Mouse (Mus musculus): Measurements from ENCODE around the gene Suz12. TPM values are rescaled to one million over a fixed set of nuclear protein-coding genes. Genes with fewer than 3 reads are reported as not detected.
"Not testable (repeated sequence)": the region's sequence is repeated elsewhere in the genome, so short reads cannot be mapped to it uniquely, and the experiment has no call there.

Suz12 gene
- polyA plus RNA-seq, 1 experiment = 3.0 TPM

DNA sequence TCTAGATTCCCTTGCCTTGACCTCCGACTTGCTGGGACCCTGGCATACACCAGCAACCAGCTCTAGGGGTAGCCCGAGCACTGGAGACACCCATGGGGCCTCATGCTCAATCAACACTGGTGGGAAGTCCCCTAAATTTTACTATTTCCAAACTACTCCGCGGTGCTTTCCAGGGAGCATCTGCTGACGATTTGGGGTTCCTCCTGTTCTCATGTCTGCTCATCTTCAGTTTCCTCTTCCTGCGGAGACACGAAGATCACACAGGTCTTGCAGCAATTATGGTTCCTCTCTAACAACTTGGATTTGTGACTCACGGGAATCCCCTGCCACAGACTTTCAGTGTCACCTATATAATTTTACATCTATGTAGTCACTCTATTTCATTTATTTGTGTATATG is 50.5 kb downstream of the Suz12 start:
- no peaks in the 10 kb centered on the region for H3K9me3 ChIP-seq
- H3K4me1 ChIP-seq = peaks cover 7% of the 10 kb centered on the region
- no peak overlapping the region for H3K4me3 ChIP-seq (replicated peaks)
- H3K36me3 ChIP-seq (replicated peaks; ENCODE audit: low read length) = peaks cover 60% of the 10 kb centered on the region
- H3K27me3 ChIP-seq (replicated peaks) = no peaks in the 10 kb centered on the region
- TF ChIP-seq FLI1 (IDR thresholded peaks at IDR 0.05; ENCODE audit: low read length) (no peak), GATA1 (IDR thresholded peaks at IDR 0.05; ENCODE audit: borderline replicate concordance, low read length) (no peak)

DNA sequence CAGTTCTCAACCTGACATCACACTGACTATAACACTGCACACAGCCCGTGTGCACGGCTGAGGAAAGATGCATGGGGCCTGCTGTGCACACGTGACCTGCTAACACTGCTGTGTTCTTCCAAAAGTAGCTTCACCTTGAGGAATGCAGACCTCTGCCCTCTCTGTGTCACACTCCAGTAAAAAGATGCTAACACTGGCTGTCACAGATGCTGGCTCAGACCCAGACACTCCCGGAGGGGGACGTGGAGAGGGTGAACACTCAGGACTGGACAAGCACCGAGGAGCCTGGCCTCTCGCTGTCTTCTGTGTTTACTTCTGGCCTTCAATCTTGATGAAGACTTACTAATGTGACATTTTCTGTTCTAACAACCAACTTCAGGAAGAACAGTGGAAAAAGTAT is 54.0 kb downstream of the Suz12 start:
- TF ChIP-seq GATA1 (IDR thresholded peaks at IDR 0.05; ENCODE audit: borderline replicate concordance, low read length) = no peak
- TF ChIP-seq FLI1 (IDR thresholded peaks at IDR 0.05; ENCODE audit: low read length) = no peak

DNA sequence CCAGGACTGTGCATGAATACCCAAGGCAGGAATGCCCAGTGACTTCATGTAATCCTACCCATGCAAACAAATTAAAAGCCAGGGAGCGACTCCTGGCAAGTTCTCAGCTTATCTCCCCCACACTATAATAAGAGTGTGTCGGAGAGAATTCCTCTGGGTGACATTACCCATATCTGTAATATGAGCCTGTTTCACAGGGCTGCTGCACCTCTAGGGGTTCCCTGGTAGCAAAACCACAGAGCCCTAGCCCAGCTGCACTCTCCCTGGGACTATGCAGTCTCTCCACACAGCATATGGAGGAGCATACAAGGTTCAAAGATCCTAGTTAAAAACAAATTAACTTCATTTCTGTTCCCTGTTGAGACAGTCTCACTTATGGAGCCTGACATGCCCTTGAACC is 57.2 kb downstream of the Suz12 start:
- TF ChIP-seq GATA1 (IDR thresholded peaks at IDR 0.05; ENCODE audit: borderline replicate concordance, low read length) (no peak), FLI1 (IDR thresholded peaks at IDR 0.05; ENCODE audit: low read length) (no peak)
- Histone ChIP-seq H3K4me3 (replicated peaks) (no peak overlapping the region), H3K4me1 (peaks cover 16% of the 10 kb centered on the region), H3K36me3 (replicated peaks; ENCODE audit: low read length) (peaks cover 91% of the 10 kb centered on the region), H3K27me3 (replicated peaks) (no peaks in the 10 kb centered on the region), H3K9me3 (no peaks in the 10 kb centered on the region)

More for the DNA sequence above, 54.0 kb downstream of the Suz12 start:
- no peak overlapping the region for H3K4me3 ChIP-seq (replicated peaks)
- peaks cover 8% of the 10 kb centered on the region for H3K4me1 ChIP-seq
- peaks cover 86% of the 10 kb centered on the region for H3K36me3 ChIP-seq (replicated peaks; ENCODE audit: low read length)
- no peaks in the 10 kb centered on the region for H3K27me3 ChIP-seq (replicated peaks)
- H3K9me3 ChIP-seq = no peaks in the 10 kb centered on the region

DNA sequence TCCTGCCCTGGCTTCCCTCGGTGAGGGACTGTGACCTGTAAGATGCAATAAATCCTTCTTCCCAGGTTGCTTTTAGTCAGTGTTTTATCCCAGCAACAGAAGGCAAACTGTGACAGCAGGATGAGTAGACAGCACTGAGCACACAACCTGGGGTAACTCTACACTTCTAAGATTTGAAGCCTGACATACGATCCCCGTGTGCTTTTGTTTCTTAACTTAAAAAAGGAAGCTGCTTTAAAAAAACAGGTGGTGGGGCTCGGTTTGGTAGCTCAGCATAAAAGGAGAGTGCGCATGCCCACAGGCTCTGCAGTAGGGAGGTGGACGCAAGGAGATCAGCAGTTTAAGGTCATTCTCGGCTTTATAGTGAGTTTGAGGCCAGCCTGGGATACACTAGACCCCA is 59.5 kb downstream of the Suz12 start:
- peaks cover 16% of the 10 kb centered on the region for H3K4me1 ChIP-seq
- TF ChIP-seq FLI1 (IDR thresholded peaks at IDR 0.05; ENCODE audit: low read length) = no peak
- TF ChIP-seq GATA1 (IDR thresholded peaks at IDR 0.05; ENCODE audit: borderline replicate concordance, low read length) = no peak
- H3K27me3 ChIP-seq (replicated peaks) = no peaks in the 10 kb centered on the region
- peaks cover 95% of the 10 kb centered on the region for H3K36me3 ChIP-seq (replicated peaks; ENCODE audit: low read length)
- H3K9me3 ChIP-seq = no peaks in the 10 kb centered on the region
- H3K4me3 ChIP-seq (replicated peaks) = no peak overlapping the region

DNA sequence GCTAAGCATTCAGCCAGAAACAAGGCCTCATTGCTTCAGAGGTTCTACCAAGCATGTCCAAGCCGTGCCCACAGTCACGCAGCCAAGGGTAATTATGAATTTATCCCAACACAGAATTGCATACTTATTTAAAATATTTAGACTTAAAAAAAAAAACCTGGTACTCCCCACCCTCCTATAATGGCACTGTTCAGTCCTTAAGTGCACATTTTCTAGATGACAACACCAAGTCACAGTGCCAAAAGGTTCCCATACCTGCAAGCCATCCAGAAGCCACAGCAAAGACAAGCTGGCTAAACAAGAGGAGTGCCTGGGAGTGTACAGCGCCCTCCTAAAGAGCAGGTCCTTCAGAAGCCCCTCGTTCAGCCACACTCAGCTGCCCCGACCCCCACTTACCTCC is 60.3 kb downstream of the Suz12 start:
- H3K36me3 ChIP-seq (replicated peaks; ENCODE audit: low read length) = peaks cover 95% of the 10 kb centered on the region
- H3K4me1 ChIP-seq = peaks cover 16% of the 10 kb centered on the region
- no peak overlapping the region for H3K4me3 ChIP-seq (replicated peaks)
- H3K27me3 ChIP-seq (replicated peaks) = no peaks in the 10 kb centered on the region
- no peaks in the 10 kb centered on the region for H3K9me3 ChIP-seq
- TF ChIP-seq FLI1 (IDR thresholded peaks at IDR 0.05; ENCODE audit: low read length) = no peak
- TF ChIP-seq GATA1 (IDR thresholded peaks at IDR 0.05; ENCODE audit: borderline replicate concordance, low read length) = no peak

DNA sequence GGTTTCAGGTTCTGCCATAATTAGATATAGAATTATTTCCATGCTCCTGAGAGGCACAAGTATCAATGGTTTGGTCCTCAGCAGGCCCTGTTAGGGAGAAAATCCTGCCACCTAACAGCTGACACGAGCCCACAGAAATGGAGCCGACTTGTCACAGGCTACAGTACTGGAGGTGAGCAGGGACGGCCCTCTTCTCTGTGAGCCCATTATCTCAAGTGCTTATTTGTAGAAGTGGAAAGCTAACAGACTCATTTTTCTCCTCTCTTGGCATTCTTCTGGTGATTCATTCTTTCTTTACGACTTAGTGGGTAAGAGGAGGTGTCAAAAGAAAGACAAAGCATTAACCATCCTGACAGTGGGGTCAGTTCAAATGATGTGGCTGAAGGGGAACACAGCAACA is 61.8 kb downstream of the Suz12 start:
- no peak for TF ChIP-seq GATA1 (IDR thresholded peaks at IDR 0.05; ENCODE audit: borderline replicate concordance, low read length)
- H3K4me3 ChIP-seq (replicated peaks) = no peak overlapping the region
- no peaks in the 10 kb centered on the region for H3K27me3 ChIP-seq (replicated peaks)
- H3K9me3 ChIP-seq = no peaks in the 10 kb centered on the region
- peaks cover 21% of the 10 kb centered on the region for H3K4me1 ChIP-seq
- H3K36me3 ChIP-seq (replicated peaks; ENCODE audit: low read length) = peaks cover 95% of the 10 kb centered on the region

DNA sequence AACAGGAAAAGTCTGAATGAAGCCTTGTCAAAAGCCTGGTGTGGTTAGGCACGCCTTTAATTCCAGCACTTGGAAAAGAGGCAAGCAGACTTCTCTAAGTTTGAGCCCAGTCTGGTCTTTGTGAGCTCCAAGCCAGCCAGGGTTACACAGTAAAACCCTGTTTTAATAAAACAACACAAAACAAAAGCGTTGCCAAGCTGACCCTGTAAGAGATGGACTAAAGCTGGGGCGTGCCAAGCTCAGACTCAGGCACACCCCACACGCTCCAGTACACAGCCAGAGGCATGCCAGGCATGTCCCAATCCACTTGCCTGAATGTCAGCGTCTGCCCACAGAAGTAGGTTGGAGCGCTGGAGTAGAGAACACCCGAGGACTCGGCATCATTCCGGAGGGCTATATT is 63.2 kb downstream of the Suz12 start:
- no peak for TF ChIP-seq FLI1 (IDR thresholded peaks at IDR 0.05; ENCODE audit: low read length)
- TF ChIP-seq GATA1 (IDR thresholded peaks at IDR 0.05; ENCODE audit: borderline replicate concordance, low read length) = no peak
- peaks cover 97% of the 10 kb centered on the region for H3K36me3 ChIP-seq (replicated peaks; ENCODE audit: low read length)

DNA sequence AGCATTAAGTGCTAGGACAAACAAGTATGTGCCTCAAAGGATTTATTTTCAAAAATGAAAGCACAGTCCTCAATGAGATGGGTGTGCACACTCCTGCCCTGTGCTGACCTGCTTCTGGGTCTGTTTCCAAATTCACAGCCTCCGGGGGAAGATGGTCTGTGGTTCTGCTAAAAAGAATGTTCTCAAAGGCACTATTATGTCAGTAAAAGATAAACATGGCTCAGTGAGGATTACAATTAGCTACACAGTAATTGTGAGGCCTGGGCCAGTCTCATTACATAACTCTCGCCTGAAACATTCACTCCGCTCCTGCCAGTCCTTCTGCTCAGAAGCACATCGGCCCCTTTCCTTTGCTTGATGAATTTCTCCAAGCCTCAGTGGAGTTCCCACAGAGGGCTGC is 69.3 kb downstream of the Suz12 start:
- Histone ChIP-seq H3K4me1 (peaks cover 29% of the 10 kb centered on the region), H3K36me3 (replicated peaks; ENCODE audit: low read length) (peaks cover 78% of the 10 kb centered on the region)
- TF ChIP-seq FLI1 (IDR thresholded peaks at IDR 0.05; ENCODE audit: low read length) = no peak
- TF ChIP-seq GATA1 (IDR thresholded peaks at IDR 0.05; ENCODE audit: borderline replicate concordance, low read length) = no peak

More for the DNA sequence above, 63.2 kb downstream of the Suz12 start:
- peaks cover 20% of the 10 kb centered on the region for H3K4me1 ChIP-seq
- no peaks in the 10 kb centered on the region for H3K9me3 ChIP-seq
- no peaks in the 10 kb centered on the region for H3K27me3 ChIP-seq (replicated peaks)
- no peak overlapping the region for H3K4me3 ChIP-seq (replicated peaks)

DNA sequence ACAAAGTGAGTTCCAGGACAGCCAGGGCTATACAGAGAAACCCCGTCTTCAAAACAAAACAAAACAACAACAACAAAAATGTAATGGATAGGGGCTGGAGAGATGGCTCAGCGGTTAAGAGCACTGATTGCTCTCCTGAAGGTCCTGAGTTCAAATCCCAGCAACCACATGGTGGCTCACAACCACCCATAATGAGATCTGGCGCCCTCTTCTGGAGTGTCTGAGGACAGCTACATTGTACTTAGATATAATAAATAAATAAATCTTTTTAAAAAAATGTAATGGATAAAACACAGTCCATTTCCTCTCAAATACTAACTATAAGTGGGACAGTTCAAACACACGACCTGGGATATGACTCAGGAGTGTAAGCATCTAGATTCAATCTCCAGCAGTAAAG is 73.5 kb downstream of the Suz12 start:
- H3K4me1 ChIP-seq = peaks cover 56% of the 10 kb centered on the region
- not testable (repeated sequence) for H3K27me3 ChIP-seq (replicated peaks); H3K4me3 ChIP-seq (replicated peaks); H3K9me3 ChIP-seq
- H3K36me3 ChIP-seq (replicated peaks; ENCODE audit: low read length) = peaks cover 46% of the 10 kb centered on the region

More for the DNA sequence above, 69.3 kb downstream of the Suz12 start:
- H3K4me3 ChIP-seq (replicated peaks) = peak overlapping the region; percentile 16
- H3K27me3 ChIP-seq (replicated peaks) = no peaks in the 10 kb centered on the region
- no peaks in the 10 kb centered on the region for H3K9me3 ChIP-seq

DNA sequence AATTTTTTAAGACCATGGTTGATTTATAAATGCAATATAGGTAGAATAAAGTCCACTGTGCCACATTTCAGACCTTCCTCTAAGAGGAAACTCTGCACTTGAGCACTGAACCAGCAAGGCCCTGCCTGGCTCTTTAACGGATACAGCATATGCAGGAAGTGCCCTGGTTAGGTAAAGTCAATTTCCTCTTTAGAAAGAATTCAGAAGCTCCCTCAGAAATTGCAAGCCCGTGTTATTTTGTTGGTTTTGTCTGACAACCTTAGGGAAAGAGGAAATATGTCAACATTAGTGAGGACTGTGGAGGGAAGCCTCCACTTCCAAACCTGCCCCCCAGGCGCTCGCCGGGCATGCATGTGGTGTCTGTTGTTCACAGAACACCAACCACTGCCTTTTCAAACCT is 74.7 kb downstream of the Suz12 start:
- Histone ChIP-seq H3K36me3 (replicated peaks; ENCODE audit: low read length) (peaks cover 38% of the 10 kb centered on the region), H3K27me3 (replicated peaks) (no peaks in the 10 kb centered on the region), H3K9me3 (no peaks in the 10 kb centered on the region), H3K4me3 (replicated peaks) (peak overlapping the region; percentile 31), H3K4me1 (peaks cover 60% of the 10 kb centered on the region)
- no peak for TF ChIP-seq FLI1 (IDR thresholded peaks at IDR 0.05; ENCODE audit: low read length)
- TF ChIP-seq GATA1 (IDR thresholded peaks at IDR 0.05; ENCODE audit: borderline replicate concordance, low read length) = no peak

DNA sequence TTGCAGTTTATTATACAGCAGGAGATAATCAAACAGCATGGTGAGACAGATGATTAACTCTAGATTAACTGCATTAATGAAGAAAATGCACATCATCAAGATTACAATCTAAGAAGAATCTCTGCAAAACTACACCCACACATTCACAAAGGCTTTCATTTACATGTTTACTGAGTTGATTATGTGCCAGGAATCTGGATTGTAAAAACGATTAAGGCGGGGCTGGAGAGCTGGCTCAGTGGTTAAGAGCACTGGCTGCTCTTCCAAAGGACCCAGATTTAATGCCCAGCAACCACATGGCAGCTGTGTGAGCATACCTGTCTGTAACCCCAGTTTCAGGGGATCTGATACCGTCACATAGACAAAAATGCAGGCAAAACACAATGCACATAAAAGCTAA is 76.9 kb downstream of the Suz12 start:
- TF ChIP-seq GATA1 (IDR thresholded peaks at IDR 0.05; ENCODE audit: borderline replicate concordance, low read length) (no peak), FLI1 (IDR thresholded peaks at IDR 0.05; ENCODE audit: low read length) (no peak)
- H3K4me3 ChIP-seq (replicated peaks) = no peak overlapping the region
- H3K27me3 ChIP-seq (replicated peaks) = no peaks in the 10 kb centered on the region
- no peaks in the 10 kb centered on the region for H3K9me3 ChIP-seq
- H3K36me3 ChIP-seq (replicated peaks; ENCODE audit: low read length) = peaks cover 33% of the 10 kb centered on the region
- peaks cover 78% of the 10 kb centered on the region for H3K4me1 ChIP-seq

Measured in megakaryocyte, embryonic 14.5 days (primary cell).